Mouse (Mus musculus): ENCODE results near the gene Fry.

DNA sequence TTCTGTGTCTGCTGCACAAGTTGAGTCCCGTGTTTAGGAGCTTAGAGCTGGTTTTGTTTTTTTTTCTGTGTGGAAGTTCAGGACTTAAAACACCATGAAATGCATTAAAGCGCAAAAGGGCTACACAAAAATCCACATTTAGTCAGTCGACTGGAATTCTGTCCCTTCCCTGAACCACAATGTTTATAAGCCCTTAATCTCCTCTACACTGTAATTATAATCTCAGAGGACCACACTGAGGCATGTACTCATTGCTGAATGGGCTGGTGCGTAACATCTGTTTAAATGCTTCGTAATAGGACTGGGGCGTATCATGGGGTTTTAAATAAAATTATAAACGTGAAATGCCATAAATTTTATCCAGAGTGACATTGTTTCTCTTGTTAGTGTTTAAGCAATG lies 89.6 kb downstream of the Fry start:
- TF ChIP-seq POLR2A (IDR thresholded peaks at IDR 0.05; ENCODE audit: borderline replicate concordance, low read depth, low read length) (no peak), CTCF (IDR thresholded peaks at IDR 0.05; ENCODE audit: low read depth, low read length) (no peak)

Measured in bone marrow macrophage, adult 2 months (primary cell).